ENCODE assay signal across 10 mouse cellular contexts in the genomic region with DNA sequence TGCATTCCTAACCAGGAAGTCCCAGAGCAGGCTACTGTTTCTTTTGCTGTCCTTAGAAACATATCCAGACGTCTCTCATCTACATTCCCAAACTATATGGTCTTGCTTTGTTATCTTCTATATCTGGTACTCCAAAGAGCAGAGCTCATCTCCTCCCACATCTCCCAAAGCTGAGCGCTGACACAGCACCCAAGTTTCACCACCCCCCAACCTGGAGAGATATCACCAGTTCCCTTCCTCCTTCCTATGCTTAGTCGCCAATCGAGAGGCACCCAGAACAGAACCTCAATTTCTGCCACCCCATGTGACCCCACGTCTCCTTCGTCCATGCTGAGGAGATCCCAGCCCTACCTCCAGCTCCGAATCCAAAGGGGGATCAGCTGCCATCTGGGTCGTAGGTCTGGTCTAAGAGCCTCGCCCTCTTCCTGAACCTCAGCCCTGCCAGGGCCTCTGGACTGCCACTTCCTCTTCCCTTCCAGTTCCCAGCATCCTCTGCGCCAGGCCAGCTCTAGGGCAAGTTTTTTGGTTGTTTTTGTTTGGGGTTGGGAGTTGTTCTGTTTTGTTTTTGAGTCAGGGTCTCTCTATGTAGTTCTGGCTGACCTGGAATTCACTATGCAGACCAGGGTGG. TPM values are rescaled to one million over a fixed set of nuclear protein-coding genes. Genes with fewer than 3 reads are reported as not detected.
A peak's percentile ranks its signal among the peaks of the same experiment; 100 is the strongest.
DNase-seq lines count a peak whose midpoint lies in the region; ATAC-seq and TF ChIP-seq lines count a peak whose summit lies in the region.
"Had no signal": no experiment of that assay in that cellular context is flagged by ENCODE, and none has a peak within 500 bp of the region (broad histone marks: within the 10 kb centered on the region; RNA-seq: fewer than 3 reads in every experiment).

No protein-coding gene starts in this region.

- DNase-seq in frontal cortex, adult 2 months (ENCODE audit: extremely low spot score in 1 of 2, low spot score in 1 of 2): no peak
- peak in 1 of 2 experiments; percentile 44 for DNase-seq in spleen, adult 2 months (ENCODE audit: low read depth in 1 of 2, low spot score in 2 of 2)
- no peak for DNase-seq in spleen, postnatal 4 days (ENCODE audit: low spot score in 2 of 2)
- peak; percentile 44 for DNase-seq in lung, postnatal 0 days (ENCODE audit: low spot score)
- DNase-seq in thymus, postnatal 25 days: peak; percentile 44
- DNase-seq in cerebellum, postnatal 4 days (ENCODE audit: low spot score in 2 of 2): no peak
- no peak for DNase-seq in retina, embryonic 14.5 days (ENCODE audit: low spot score)

- peak overlapping the region; percentile 72 for H3K27ac ChIP-seq in spleen, adult 2 months (ENCODE audit: insufficient read depth, low read length)
- 0 out of 2 replicates have a peak overlapping the region, but pooled peaks have one; percentile 28 for H3K27ac ChIP-seq in lung, postnatal 0 days (ENCODE audit: low read length)
- H3K27ac ChIP-seq: hindbrain, embryonic 10.5 days had no signal

- TF ChIP-seq POLR2A in spleen, adult 2 months (IDR thresholded peaks at IDR 0.05; ENCODE audit: low read depth, low read length): no peak

- TF ChIP-seq EP300 in lung, postnatal 0 days (IDR thresholded peaks at IDR 0.05): no peak

- peaks cover 26% of the 10 kb centered on the region for H3K36me3 ChIP-seq in spleen, adult 2 months (ENCODE audit: control insufficient read depth, insufficient read depth, low read length)
- peaks cover 23% of the 10 kb centered on the region; the same call in 1 of the 2 replicates for H3K36me3 ChIP-seq in lung, postnatal 0 days (ENCODE audit: insufficient read depth, low read length)

- peaks cover 35% of the 10 kb centered on the region for H3K4me1 ChIP-seq in spleen, adult 2 months (ENCODE audit: control insufficient read depth, insufficient read depth, insufficient read length)
- peaks cover 26% of the 10 kb centered on the region; the same call in 1 of the 2 replicates for H3K4me1 ChIP-seq in lung, postnatal 0 days (ENCODE audit: insufficient read depth, low read depth, low read length)

- ATAC-seq in frontal cortex, adult (ENCODE audit: low TSS enrichment): peak; percentile 66
- ATAC-seq in lung, postnatal 0 days: no peak
- ATAC-seq: midbrain, embryonic 16.5 days had no signal

- no peaks in the 10 kb centered on the region for H3K9me3 ChIP-seq in lung, postnatal 0 days (ENCODE audit: low read length)
- H3K9me3 ChIP-seq: hindbrain, embryonic 10.5 days had no signal

- no peak overlapping the region; the same call in 1 of the 2 replicates for H3K4me3 ChIP-seq in spleen, adult 2 months (ENCODE audit: extremely low read depth, insufficient read depth, insufficient read length)
- H3K4me3 ChIP-seq in lung, postnatal 0 days (ENCODE audit: low read depth, low read length): no peak overlapping the region
- H3K4me3 ChIP-seq: hindbrain, embryonic 10.5 days had no signal

- no peak for TF ChIP-seq CTCF in spleen, adult 2 months (IDR thresholded peaks at IDR 0.05; ENCODE audit: extremely low read depth, insufficient read depth, insufficient read length, insufficient replicate concordance)
- TF ChIP-seq CTCF in lung, postnatal 0 days (IDR thresholded peaks at IDR 0.05): no peak

- H3K4me2 ChIP-seq in lung, postnatal 0 days (replicated peaks; ENCODE audit: low read depth, low read length): 0 out of 2 replicates have a peak overlapping the region, but pooled peaks have one; percentile 3

- 33% methylated on average over 10 of the region's 10 CpGs for WGBS in spleen, adult 2 months
- WGBS in lung, postnatal 0 days: 63% methylated on average over 10 of the region's 10 CpGs

- no peak overlapping the region for H3K9ac ChIP-seq in lung, postnatal 0 days (replicated peaks; ENCODE audit: low read depth)

- no peaks in the 10 kb centered on the region for H3K27me3 ChIP-seq in spleen, adult 2 months (ENCODE audit: control insufficient read depth, insufficient read depth, low read length)
- H3K27me3 ChIP-seq in lung, postnatal 0 days (replicated peaks; ENCODE audit: insufficient read depth, low read length): no peaks in the 10 kb centered on the region

RNA-seq across cellular contexts. Expression of a gene that starts 5.3 kb away (rescaled TPM):
- 51.9 and 61.9 TPM in 2 replicates for polyA plus RNA-seq in frontal cortex, adult 2 months (2012; rRNA removed)
- 165 and 208 TPM in 2 replicates for polyA plus RNA-seq in spleen, adult 2 months (2012; rRNA removed)
- 32.2 and 34.4 TPM in 2 replicates for polyA plus RNA-seq in lung, postnatal 0 days (2015; fragmentation: Nextera tagmentation; extraction: Ambion mirVana)

RNA-seq across cellular contexts. Expression of a gene that starts 21.3 kb away (rescaled TPM):
- 27.2 and 30.6 TPM in 2 replicates for polyA plus RNA-seq in frontal cortex, adult 2 months (2012; rRNA removed)
- polyA plus RNA-seq in spleen, adult 2 months (2012; rRNA removed): 52.9 TPM in 2 replicates
- polyA plus RNA-seq in lung, postnatal 0 days (2015; fragmentation: Nextera tagmentation; extraction: Ambion mirVana): 51.0 and 53.9 TPM in 2 replicates

RNA-seq across cellular contexts. Expression of a gene that starts 27.2 kb away (rescaled TPM):
- polyA plus RNA-seq in frontal cortex, adult 2 months (2012; rRNA removed): 2.2 TPM in 2 replicates
- polyA plus RNA-seq in spleen, adult 2 months (2012; rRNA removed): 2.3 TPM in 2 replicates
- 1.3 and 1.4 TPM in 2 replicates for polyA plus RNA-seq in lung, postnatal 0 days (2015; fragmentation: Nextera tagmentation; extraction: Ambion mirVana)

RNA-seq across cellular contexts. Expression of a gene that starts 41.2 kb away (rescaled TPM):
- 86.3 and 90.2 TPM in 2 replicates for polyA plus RNA-seq in frontal cortex, adult 2 months (2012; rRNA removed)
- polyA plus RNA-seq in spleen, adult 2 months (2012; rRNA removed): 27.7 and 32.5 TPM in 2 replicates
- 123 and 134 TPM in 2 replicates for polyA plus RNA-seq in lung, postnatal 0 days (2015; fragmentation: Nextera tagmentation; extraction: Ambion mirVana)

RNA-seq across cellular contexts. Expression of a gene that starts 47.4 kb away (rescaled TPM):
- 21.8 and 23.0 TPM in 2 replicates for polyA plus RNA-seq in frontal cortex, adult 2 months (2012; rRNA removed)
- polyA plus RNA-seq in spleen, adult 2 months (2012; rRNA removed): 232 and 275 TPM in 2 replicates
- polyA plus RNA-seq in lung, postnatal 0 days (2015; fragmentation: Nextera tagmentation; extraction: Ambion mirVana): 145 and 146 TPM in 2 replicates

Comparison
In these comparisons a context has a peak if more than half of its experiments do, and no peak if none do; other contexts are left out.
1. DNase-seq: peak in lung, postnatal 0 days (single experiment) and thymus, postnatal 25 days (single experiment); none in frontal cortex, adult 2 months (0 of 2), spleen, postnatal 4 days (0 of 2), cerebellum, postnatal 4 days (0 of 2) and retina, embryonic 14.5 days (single experiment).